Mouse (Mus musculus) heart, postnatal 25 days (tissue): ENCODE results near the gene Abhd17b. TPM values are rescaled to one million over a fixed set of nuclear protein-coding genes. Genes with fewer than 3 reads are reported as not detected.
"Not testable (repeated sequence)": the region's sequence is repeated elsewhere in the genome, so short reads cannot be mapped to it uniquely, and the experiment has no call there.

Experiments used
- DNase-seq: peaks from one replicate; pipeline ENCODE4 v3.0.0; 2022; ENCODE audit warnings: low spot score
- intact Hi-C: fragments of 180-260 bp; cut with DNase I; formaldehyde crosslinking; loops from one replicate; pipeline ENCODE4 v1.15.1; 2025
- total RNA-seq, 2 experiments: library from RNA; stranded (reverse); gene quantifications; 2 replicates each; pipeline ENCODE4 v1.2.3; 2021

Abhd17b gene
- total RNA-seq, 2 experiments from 2014 or later = 13.5 to 13.7 TPM

DNA sequence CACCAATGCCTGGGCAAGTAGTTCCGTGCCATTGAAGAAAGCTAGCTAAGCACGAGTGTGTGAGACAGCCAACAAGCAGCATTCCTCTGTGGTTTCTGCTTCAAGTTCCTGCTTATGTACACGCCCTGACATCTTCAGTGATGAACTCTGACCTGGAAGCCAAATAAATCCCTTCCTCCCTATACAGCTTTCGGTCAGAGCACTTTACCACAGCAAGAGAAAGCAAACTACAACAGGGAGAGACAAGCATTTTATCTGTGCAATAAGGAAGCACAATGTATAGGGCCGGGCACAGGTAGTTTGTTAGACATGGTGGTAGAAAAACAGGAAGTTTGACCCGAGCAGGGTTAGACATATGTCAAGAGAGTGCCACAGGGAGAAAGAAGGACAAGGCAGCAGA, 6.8 kb upstream of the Abhd17b start:
- intact Hi-C loops = loop anchor here (10.0 kb wide), 1 partner anchor 271 kb away; no protein-coding TSS in a partner anchor
- DNase-seq = no peak

DNA sequence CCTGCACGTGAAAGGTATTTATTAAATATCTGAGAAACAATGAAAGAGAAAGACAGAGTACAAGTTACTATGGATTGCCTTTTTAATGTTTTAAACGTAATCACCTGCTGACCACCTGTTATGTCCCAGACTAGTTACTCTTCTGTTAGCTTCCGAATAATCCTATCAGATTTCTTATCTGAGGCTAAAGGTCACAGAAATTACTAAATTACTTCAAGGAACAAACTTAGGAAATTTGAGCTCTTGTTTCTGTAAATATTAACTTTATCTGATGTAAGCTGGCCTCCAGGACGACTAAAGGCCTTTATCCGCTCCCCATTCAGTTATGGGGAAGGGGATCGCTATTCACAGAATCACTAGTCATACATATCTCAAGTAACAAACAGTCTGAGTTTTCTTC, 1.3 kb upstream of the Abhd17b start:
- intact Hi-C loops = loop anchor here (5.0 kb wide), 2 partner anchors 79 to 86 kb away; no protein-coding TSS in a partner anchor
- no peak for DNase-seq

DNA sequence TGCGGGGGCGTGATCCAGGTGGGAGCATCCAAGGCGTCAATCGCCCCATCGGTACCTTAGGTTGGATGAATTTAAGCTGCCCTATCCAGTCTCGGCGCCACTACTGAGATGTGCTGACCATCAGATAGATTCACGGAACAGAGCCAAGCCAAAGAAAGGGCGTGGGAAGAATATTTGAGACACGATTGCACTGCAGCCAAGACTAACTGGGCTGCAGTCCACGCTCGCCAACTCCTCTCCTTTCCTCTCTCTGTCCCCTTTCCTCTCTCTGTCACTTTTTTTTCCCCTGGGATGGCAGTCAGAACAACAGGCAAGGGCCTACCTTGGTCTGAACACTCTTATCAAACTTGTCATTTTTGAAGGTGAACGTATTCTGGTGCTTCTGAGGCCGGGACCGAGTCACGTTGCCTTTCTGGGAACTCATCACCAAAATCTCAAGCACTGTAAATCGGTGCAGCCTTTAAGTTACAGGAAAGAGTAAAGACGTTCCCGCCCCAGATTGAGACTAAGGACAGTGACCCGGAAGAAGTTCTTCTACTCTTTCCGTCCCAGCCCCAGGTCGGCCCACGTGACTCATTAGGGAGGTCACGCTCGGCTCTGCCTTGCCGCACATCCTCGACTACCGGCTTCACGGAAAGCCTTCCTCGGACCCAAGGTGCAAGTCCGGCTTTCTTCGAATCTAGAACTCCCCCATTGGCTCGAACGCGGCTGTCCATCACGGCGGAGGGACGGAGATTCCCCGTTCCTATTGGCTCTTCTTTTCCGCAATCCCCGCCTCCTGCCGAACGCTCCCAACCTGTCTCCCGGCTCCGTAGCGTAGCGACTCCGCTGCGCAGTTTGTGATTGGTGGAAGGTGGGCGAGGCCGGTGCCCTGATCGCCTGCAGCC, 457 bp upstream of the Abhd17b start, which contains the start of gene 1110059E24Rik:
Gene 1110059E24Rik, minus strand, starts transcription at position 692 of the 887 bp plus-strand sequence.
- DNase-seq = peak; percentile 96
- intact Hi-C loops = loop anchor here (5.0 kb wide), 2 partner anchors 80 to 85 kb away; no protein-coding TSS in a partner anchor

DNA sequence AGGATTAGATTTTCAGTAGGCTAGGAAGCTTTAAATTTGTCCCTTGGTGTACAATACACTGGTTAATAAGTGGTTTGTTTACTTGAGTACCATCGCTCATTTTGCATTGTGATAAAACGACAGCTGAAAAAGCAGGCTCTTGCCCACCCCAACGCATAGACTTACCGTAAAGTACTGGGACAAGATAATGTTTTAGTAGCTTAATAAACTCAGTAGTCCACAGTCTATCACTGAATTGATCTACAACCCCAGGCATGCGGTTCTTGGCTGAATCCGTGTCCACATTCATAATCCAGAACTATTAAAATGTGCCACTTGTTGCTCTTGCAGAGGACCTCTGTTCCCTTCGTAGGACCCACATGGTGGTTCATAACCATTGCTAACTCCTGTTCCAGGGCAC, 1.8 kb downstream of the Abhd17b start:
- intact Hi-C loops = loop anchor here (5.0 kb wide), 2 partner anchors 82 to 83 kb away; no protein-coding TSS in a partner anchor
- no peak for DNase-seq

DNA sequence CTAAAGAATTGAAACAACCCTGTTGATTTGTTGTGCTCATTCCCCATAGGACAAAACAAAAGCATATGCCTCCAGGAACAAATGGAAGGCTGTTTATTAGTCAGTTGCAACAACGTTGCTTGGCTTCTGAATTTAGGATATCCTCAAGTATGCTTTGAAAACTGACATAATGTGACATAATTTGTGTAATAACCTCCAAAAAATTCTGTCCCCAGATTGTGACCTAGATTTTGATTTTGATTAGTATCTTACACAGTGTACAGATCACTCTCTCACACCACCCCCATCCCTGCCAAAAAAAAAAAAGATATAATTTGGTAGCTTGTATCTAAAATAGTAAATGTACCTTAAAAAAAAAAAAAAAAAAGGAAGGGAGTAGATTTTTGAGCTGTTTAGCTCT, 7.7 kb downstream of the Abhd17b start:
- DNase-seq = no peak
- intact Hi-C loops = no loop called here

DNA sequence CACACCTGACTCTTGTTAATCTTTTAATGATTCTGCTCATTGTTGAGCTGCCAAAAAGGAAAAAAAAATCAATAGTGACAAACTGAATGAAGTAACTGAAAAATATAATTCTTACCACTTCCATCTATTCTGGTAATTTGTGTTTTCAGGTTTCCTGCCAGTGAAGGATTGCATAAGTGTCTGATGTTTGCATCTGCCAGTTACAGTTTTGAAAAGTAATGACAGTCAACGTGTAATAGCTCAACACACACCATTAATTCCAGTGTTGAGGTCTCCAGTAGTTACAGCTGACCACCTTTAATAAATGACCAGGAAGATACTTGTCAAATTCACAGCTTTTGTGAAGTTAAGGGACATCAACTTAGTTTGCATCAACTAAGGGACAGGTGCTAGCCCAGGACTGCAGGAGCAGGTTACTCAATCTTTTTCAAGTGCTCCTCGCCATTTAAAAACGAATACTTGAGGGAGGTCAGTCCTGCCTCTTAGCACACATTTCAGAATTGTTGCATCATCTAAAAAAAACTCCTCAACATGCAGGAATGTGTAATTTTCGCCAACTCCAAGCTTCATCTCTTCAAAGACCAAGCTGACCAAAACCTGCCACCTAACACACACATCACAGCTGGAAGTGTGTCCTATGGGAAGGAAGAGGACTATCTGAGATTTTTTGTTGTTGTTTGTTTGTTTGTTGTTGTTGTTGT, 10.9 kb downstream of the Abhd17b start:
- intact Hi-C loops = no loop called here
- no peak for DNase-seq

DNA sequence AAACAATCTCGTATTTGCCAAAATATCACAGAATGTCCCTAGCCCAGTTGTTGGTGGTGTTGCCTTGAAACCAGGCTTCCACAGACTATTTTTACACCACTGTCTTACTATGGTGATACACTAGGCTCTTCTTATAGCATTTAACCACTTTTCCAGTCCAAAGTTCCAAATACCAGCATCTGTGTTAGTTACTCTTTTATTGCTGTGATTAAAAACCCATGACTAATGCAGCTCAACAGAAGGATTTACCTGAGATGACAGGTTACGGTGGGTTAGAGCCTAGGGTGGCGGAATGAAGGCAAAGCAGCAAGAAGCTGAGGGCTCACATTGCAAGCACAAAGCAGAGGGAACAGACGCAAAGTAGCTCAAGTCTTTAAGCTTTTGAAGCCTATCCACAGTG, 16.7 kb downstream of the Abhd17b start:
- intact Hi-C loops = no loop called here
- no peak for DNase-seq

DNA sequence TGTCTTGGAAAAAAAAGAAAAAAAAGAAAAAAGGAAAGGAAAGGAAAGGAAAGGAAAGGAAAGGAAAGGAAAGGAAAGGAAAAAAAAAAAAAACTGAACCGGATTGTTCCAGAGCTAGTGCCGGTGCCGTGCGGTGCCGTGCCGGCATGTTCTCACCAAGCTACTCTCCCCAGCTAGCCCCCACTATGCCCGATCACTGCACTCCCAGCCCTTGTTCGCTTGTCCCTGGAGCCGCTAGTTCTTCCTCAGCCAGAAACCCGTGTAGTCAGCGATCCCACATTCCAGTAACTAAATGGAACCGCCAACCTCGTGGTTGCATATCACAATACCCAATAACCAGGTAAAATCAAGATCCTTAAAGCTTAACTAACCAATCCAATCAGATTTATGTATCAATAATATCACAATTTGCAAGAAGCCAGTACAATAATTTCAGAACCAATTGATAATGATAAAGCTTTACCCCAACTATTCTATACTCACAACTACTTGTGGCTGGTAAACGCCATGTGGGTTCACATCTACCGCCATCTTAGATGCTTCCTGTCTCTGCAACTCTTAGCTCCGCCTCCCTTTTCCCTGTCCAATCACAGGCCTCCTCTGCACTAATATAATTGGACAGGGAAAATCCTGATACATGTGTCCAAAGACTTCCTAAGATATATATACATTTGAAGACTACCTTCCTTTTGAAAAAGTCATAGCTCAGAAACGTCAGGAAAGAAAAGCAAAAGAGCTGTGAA, 21.5 kb downstream of the Abhd17b start:
- intact Hi-C loops = no loop called here

DNA sequence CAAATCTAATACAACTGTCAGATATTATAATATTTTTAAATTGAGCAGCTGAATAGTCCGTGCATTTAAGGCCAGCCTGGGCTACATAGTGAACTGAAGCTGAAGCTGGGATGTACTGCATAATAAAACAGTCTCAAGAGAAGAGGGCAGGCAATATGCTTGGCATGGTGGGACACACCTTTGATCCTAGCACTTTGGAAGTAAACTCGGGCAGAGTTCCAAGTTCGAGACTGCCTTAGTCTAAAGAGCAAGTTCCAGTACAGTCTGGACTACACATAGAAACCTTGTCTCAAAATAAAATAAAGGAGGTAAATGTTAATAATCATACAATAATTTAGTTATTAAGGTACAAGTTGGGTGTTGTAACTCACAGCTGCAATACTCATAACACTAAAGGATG, 27.1 kb downstream of the Abhd17b start:
- no peak for DNase-seq
- intact Hi-C loops = no loop called here

More for the DNA sequence above, 21.5 kb downstream of the Abhd17b start:
- no peak for DNase-seq

DNA sequence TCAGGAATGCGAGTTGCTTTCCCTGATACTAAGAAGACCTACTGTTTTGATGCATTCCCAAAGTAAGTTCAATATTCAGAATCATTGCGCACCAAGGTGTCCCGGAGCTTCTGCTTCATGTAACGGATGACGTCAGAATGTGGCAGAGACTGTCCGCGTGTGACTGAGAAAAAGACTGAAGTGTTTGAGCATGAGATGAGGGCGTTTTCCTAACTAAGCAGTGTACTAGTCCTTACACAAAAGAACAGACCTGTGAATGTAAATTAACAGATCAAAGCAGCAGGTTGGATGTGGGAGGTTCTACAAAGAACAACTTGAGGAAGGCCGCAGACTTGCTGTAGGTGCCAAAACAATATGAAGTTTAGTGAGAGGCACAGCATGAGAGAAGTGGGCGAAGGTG, 28.0 kb downstream of the Abhd17b start:
- intact Hi-C loops = no loop called here
- no peak for DNase-seq

DNA sequence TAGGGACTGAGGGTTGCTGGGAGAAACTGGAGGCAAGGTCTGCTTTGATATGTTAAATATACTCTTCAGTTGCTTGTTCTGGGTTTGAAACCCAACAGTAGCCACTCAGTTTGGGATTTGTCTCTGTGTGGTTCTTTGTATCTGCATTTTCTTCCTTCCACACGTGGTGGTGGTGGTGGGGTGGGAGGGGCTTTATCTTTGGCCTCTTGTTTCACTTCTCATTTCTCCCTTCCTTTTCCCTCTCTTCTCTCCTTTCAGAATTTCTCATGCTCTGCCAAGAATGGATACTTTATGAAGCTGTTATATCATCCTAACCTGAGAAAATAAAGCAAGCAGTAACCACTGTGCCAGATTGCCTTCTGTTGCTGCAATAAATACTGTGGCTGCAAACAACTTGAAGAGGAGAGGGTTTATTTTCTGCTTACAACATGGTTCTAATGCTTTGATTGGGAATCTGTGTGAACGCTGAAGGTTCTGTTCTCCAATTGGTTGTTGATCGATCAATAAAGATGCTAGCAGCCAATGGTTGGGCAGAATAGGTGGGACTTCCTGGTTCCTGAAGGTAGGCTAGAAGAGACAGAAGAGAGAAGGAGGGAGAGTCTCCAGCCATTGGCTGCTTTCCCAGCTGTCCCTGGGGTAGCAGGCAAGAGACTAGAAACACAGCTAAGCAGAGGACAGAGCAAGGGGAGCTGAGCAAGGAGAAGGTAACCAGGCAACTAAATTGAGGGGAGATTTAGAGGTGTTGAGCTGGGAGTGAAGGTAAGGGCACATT, 60.5 kb downstream of the Abhd17b start:
- no peak for DNase-seq
- intact Hi-C loops = no loop called here

DNA sequence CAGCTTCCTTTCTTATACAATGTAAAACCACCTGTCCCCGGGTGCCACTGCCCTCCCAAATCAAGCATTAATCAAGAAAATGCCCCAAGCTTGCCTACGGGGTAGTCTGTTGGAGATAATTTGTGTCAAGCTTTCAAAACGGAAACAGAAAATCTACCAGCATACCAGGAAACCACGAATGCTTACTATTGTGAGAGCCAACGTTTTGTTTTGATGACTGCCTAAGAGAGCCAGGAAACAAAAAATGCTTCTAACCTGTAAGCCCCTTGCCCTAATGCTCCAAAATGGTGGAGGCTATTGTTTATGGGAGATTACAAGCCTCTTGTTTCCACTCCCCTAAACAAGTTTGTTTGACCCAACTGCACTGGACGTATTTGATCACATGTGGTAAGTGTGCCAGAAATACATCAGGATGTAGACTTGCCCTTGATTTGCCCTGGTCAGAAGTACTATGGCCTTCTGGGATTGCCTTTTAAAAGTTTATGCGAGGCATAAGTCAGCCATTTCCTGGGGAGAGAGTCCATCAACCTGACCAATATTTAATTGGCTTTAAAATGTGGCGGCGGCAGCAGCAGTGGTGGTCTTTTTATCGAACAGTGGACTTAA, 61.4 kb downstream of the Abhd17b start:
- intact Hi-C loops = no loop called here

DNA sequence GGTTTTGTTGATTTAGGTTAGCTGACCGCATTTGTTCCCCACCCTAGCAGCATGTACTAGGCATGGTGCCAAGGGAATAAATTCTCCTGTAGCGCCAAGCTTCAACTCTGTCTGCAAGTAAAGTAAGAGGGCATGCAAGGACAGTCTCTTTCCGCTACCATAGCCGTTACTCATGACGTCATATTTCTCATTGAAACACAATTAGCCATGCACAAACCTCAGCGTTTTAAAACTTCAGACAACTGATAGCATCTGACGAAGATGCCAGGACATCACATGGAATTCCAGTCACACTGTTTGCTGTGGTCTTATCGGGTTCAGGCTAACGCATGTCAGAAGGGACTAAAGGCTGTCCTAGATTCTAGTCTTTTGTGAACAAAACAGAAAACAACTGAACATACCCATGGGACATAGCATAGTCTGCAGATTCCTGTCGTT, 62.0 kb downstream of the Abhd17b start:
- intact Hi-C loops = no loop called here
- no peak for DNase-seq

More for the DNA sequence above, 61.4 kb downstream of the Abhd17b start:
- DNase-seq = no peak

DNA sequence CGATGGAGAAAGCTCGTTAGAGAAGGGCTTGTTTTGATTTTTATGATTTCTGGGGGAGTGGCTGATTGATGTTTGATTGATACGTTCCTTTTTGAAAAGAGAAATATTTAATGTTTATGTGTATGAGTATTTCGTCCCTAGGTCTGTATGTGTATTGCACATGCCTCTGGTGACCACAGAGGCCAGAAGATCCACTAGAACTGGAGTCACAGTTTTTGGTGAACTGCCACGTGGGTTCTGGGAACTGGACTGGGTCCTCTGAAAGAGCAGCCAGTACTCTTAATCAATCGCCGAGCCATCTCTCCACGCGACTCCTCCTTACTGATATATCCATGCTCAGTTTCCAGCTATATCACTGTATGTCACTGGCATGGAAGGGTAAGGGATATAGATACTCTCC, 62.5 kb downstream of the Abhd17b start:
- intact Hi-C loops = no loop called here
- no peak for DNase-seq

DNA sequence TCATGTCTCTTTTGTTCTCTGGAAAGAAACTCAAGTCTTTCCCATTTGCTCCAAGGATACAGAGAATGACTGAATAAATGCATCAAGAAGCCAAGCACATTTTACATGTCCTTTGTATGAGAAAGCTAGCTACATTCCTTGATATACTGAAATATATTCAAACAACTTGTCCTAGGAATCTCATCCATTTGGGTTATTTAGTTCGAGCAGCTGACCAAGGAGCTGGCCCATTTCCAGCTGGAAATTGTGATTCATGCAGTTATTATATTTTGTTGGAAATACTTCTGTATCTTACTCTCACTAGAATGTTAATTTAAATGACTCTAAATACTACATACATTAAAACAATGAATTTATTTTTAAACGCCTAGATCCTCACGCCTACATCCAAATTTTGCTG, 63.5 kb downstream of the Abhd17b start:
- no peak for DNase-seq
- intact Hi-C loops = no loop called here

DNA sequence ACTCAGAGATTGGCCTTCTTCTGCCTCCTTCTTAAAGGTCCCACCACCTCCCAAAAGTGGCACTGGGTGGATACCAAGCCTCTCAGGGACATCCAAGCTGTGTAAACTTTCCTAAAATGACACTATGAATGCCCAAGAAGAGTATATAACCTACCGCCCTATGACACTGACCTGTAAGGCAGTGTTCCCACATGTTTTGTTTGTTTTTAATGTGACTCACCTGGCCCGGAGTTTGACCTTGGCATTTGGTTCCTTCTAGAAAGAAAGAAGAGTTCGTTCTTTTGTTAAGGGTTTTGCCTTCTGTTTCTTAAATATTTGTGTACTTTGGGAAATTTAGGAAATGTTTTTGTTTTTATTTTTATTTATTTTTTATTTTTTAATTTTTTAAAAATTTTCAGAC, 66.2 kb downstream of the Abhd17b start:
- intact Hi-C loops = no loop called here
- DNase-seq = no peak

DNA sequence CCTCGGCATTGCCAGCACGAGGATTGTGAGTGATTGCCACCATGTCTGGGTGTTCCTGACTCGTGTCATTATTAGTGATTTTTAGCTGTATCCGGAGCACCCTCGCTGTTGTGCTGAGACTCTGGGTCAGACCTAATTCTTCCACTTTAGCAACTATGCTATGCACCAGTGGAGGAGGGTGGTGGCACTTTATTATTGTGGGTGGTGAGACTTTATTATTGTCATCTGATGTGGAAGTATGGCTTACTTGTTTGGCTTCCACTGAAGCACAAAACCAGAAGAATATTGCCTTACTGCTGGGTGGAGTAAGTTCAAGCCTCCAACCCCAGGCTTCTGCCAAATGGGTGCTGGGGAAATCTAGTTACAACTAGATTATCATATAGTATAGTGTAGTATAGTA, 68.0 kb downstream of the Abhd17b start:
- intact Hi-C loops = no loop called here
- no peak for DNase-seq

DNA sequence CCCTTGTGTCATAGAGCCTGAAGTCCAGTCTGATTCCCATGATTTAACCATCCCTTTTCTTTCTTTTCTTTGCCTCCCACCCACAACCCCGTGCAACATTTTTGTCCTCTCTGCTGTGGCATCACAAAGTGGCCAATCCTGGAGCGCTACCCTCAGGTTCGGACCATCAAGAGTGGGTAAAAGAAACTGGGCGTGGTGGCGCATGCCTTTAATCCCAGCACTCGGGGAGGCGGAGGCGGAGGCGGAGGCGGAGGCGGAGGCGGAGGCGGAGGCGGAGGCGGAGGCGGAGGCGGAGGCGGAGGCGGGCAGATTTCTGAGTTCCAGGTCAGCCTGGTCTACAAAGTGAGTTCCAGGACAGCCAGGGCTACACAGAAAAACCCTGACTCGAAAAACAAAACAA, 70.3 kb downstream of the Abhd17b start:
- DNase-seq, intact Hi-C loops: not testable (repeated sequence)
